Mouse (Mus musculus) intestine, embryonic 15.5 days (tissue): Measurements from ENCODE around the gene Rangap1. TPM values are rescaled to one million over a fixed set of nuclear protein-coding genes. Genes with fewer than 3 reads are reported as not detected.

Experiments used
- ATAC-seq: fragments of 200-750 bp; cut with Nextera tagmentation; 2 replicates; pipeline ENCODE4 v1.8.0; 2017; ENCODE audit warnings: moderate TSS enrichment, moderate library complexity
- H3K27ac ChIP-seq: fragments of 300-500 bp; sonication (generic); 2 replicates; pipeline ENCODE4 v1.5.1; 2015; ENCODE audit warnings: mild to moderate bottlenecking, inconsistent platforms
- H3K27me3 ChIP-seq: fragments of 300-500 bp; sonication (generic); replicated peaks from 2 replicates; pipeline ENCODE4 v1.6.1; 2015; ENCODE audit warnings: inconsistent platforms
- H3K36me3 ChIP-seq: fragments of 300-500 bp; sonication (generic); 2 replicates; pipeline ENCODE4 v1.6.1; 2015; ENCODE audit warnings: inconsistent platforms
- H3K4me1 ChIP-seq: fragments of 300-500 bp; sonication (generic); replicated peaks from 2 replicates; pipeline ENCODE4 v1.6.1; 2015; ENCODE audit warnings: inconsistent platforms
- H3K4me2 ChIP-seq: fragments of 300-500 bp; sonication (generic); replicated peaks from 2 replicates; pipeline ENCODE4 v1.6.1; 2015; ENCODE audit warnings: mild to moderate bottlenecking, inconsistent platforms
- H3K4me3 ChIP-seq: fragments of 300-500 bp; sonication (generic); replicated peaks from 2 replicates; pipeline ENCODE4 v1.5.1; 2015; ENCODE audit warnings: inconsistent platforms
- H3K9ac ChIP-seq: fragments of 300-500 bp; sonication (generic); 2 replicates; pipeline ENCODE4 v1.6.1; 2015; ENCODE audit warnings: inconsistent platforms
- H3K9me3 ChIP-seq: fragments of 300-500 bp; sonication (generic); 2 replicates; pipeline ENCODE4 v1.6.1; 2016; ENCODE audit warnings: inconsistent platforms
- WGBS: fragments of 180-500 bp; shearing (Covaris S2); methylation state at CpG from one replicate; pipeline ENCODE4 v1.1.7; 2015; 5-methylcytosine and 5-hydroxymethylcytosine counted together
- polyA plus RNA-seq: library from polyadenylated mRNA; unstranded; fragments of >200 nt; fragmentation: Nextera tagmentation; extraction: Ambion mirVana; gene quantifications from 2 replicates; pipeline ENCODE4 v1.2.1, GENCODE M21; 2015

Rangap1 gene
- polyA plus RNA-seq, 1 experiment from 2014 or later: 95.0 TPM

GRCm38 (mm10) chr15:81676637-81677036, 68.7 kb downstream of the Rangap1 start:
- ATAC-seq: no peak
- Histone ChIP-seq H3K9me3 (no peaks in the 10 kb centered on the region), H3K4me2 (no peak overlapping the region), H3K27me3 (no peaks in the 10 kb centered on the region), H3K4me1 (no peaks in the 10 kb centered on the region), H3K4me3 (no peak overlapping the region), H3K9ac (no peak overlapping the region), H3K27ac (no peak overlapping the region), H3K36me3 (peaks cover 11% of the 10 kb centered on the region)
- 69% methylated on average over 3 of the region's 3 CpGs for WGBS

- no peak overlapping the region for H3K9ac ChIP-seq
- H3K9me3 ChIP-seq: no peaks in the 10 kb centered on the region
- H3K4me2 ChIP-seq: no peak overlapping the region
- no peak overlapping the region for H3K4me3 ChIP-seq
- ATAC-seq: peak; percentile 53; the same call in 1 of the 2 replicates
- WGBS: 78% methylated on average over 4 of the region's 4 CpGs
- no peaks in the 10 kb centered on the region for H3K27me3 ChIP-seq
- H3K36me3 ChIP-seq: peaks cover 29% of the 10 kb centered on the region
- H3K4me1 ChIP-seq: no peaks in the 10 kb centered on the region
- H3K27ac ChIP-seq: no peak overlapping the region
Observed at GRCm38 (mm10) chr15:81670231-81670640, 75.1 kb downstream of the Rangap1 start.

- no peaks in the 10 kb centered on the region for H3K27me3 ChIP-seq
- no peaks in the 10 kb centered on the region for H3K4me1 ChIP-seq
- H3K9ac ChIP-seq: no peak overlapping the region
- H3K9me3 ChIP-seq: no peaks in the 10 kb centered on the region
- 88% methylated on average over 10 of the region's 10 CpGs for WGBS
- H3K4me3 ChIP-seq: no peak overlapping the region
- no peak overlapping the region for H3K4me2 ChIP-seq
- H3K36me3 ChIP-seq: peaks cover 26% of the 10 kb centered on the region
- no peak overlapping the region for H3K27ac ChIP-seq
- ATAC-seq: no peak
Observed at GRCm38 (mm10) chr15:81666957-81667356, 78.4 kb downstream of the Rangap1 start.

GRCm38 (mm10) chr15:81663697-81664561, 81.4 kb downstream of the Rangap1 start, which contains the start of gene L3mbtl2:
TSS of gene L3mbtl2 (plus strand) at chr15:81663889.
- Histone ChIP-seq H3K27ac (peak within 1 kb of the TSS; percentile 59; the same call in 1 of the 2 replicates), H3K36me3 (peaks cover 16% of the 10 kb centered on the region; the same call in 1 of the 2 replicates), H3K4me2 (peak within 1 kb of the TSS; percentile 71), H3K27me3 (no peaks in the 10 kb centered on the region), H3K4me1 (no peaks in the 10 kb centered on the region), H3K9ac (peak within 1 kb of the TSS; percentile 68), H3K9me3 (no peaks in the 10 kb centered on the region), H3K4me3 (peak within 1 kb of the TSS; percentile 81)
- peak; percentile 99 for ATAC-seq
- WGBS: under 1% methylated on average over 55 of the region's 55 CpGs

GRCm38 (mm10) chr15:81663281-81663680, 82.0 kb downstream of the Rangap1 start:
- Histone ChIP-seq H3K27ac (no peak overlapping the region), H3K9ac (no peak overlapping the region), H3K36me3 (peaks cover 10% of the 10 kb centered on the region; the same call in 1 of the 2 replicates), H3K4me1 (no peaks in the 10 kb centered on the region), H3K4me2 (peak overlapping the region; percentile 71), H3K27me3 (no peaks in the 10 kb centered on the region), H3K9me3 (no peaks in the 10 kb centered on the region), H3K4me3 (peak overlapping the region; percentile 81)
- WGBS: 70% methylated on average over 10 of the region's 10 CpGs
- peak; percentile 5; the same call in 1 of the 2 replicates for ATAC-seq

GRCm38 (mm10) chr15:81661701-81662100, 83.6 kb downstream of the Rangap1 start:
- ATAC-seq: no peak

More at GRCm38 (mm10) chr15:81661701-81662100, 83.6 kb downstream of the Rangap1 start:
- no peak overlapping the region for H3K4me2 ChIP-seq
- 77% methylated on average over 2 of the region's 2 CpGs for WGBS
- H3K27me3 ChIP-seq: no peaks in the 10 kb centered on the region
- no peak overlapping the region for H3K27ac ChIP-seq
- H3K4me3 ChIP-seq: no peak overlapping the region
- H3K9me3 ChIP-seq: no peaks in the 10 kb centered on the region
- no peaks in the 10 kb centered on the region for H3K36me3 ChIP-seq
- no peak overlapping the region for H3K9ac ChIP-seq
- H3K4me1 ChIP-seq: no peaks in the 10 kb centered on the region

Other genes with a start within 250 kb of the Rangap1 start
- 12.7 and 15.0 TPM in 2 replicates for gene Ep300, start 160.2 kb downstream of the Rangap1 start, polyA plus RNA-seq
- 21.5 and 22.2 TPM in 2 replicates for gene L3mbtl2, start 81.6 kb downstream of the Rangap1 start, polyA plus RNA-seq
- gene Chadl, start 48.2 kb downstream of the Rangap1 start, polyA plus RNA-seq: 2.8 and 2.9 TPM in 2 replicates
- 16.8 and 17.2 TPM in 2 replicates for gene Zc3h7b, start 473 bp downstream of the Rangap1 start, polyA plus RNA-seq
- 15.9 and 17.7 TPM in 2 replicates for gene Tef, start 56.9 kb upstream of the Rangap1 start, polyA plus RNA-seq
- gene Tob2, start 113.3 kb upstream of the Rangap1 start, polyA plus RNA-seq: 25.9 and 26.0 TPM in 2 replicates
- 120 and 152 TPM in 2 replicates for gene Phf5a, start 126.4 kb upstream of the Rangap1 start, polyA plus RNA-seq
- 227 and 239 TPM in 2 replicates for gene Aco2, start 126.8 kb upstream of the Rangap1 start, polyA plus RNA-seq
- gene Polr3h, start 180.7 kb upstream of the Rangap1 start, polyA plus RNA-seq: 65.5 and 80.4 TPM in 2 replicates
- 11.7 and 12.9 TPM in 2 replicates for gene Csdc2, start 191.2 kb upstream of the Rangap1 start, polyA plus RNA-seq
- 22.5 and 23.2 TPM in 2 replicates for gene Pmm1, start 215.4 kb upstream of the Rangap1 start, polyA plus RNA-seq
- not detected in 2 replicates for gene 1700029P11Rik, start 235.0 kb upstream of the Rangap1 start, polyA plus RNA-seq
- gene Xrcc6, start 242.3 kb upstream of the Rangap1 start, polyA plus RNA-seq: 76.1 and 79.6 TPM in 2 replicates